Mouse (Mus musculus) midbrain, embryonic 10.5 days (tissue): ENCODE results near the gene Ick. TPM values are rescaled to one million over a fixed set of nuclear protein-coding genes. Genes with fewer than 3 reads are reported as not detected.

Source experiments
- DNase-seq: peaks from one replicate; pipeline ENCODE4 v3.0.0-alpha.2; 2017; ENCODE audit warnings: low spot score
- H3K27ac ChIP-seq: fragments of 300-500 bp; sonication (generic); replicated peaks from 2 replicates; pipeline ENCODE4 v1.5.1; 2016; ENCODE audit warnings: mild to moderate bottlenecking
- H3K27me3 ChIP-seq: fragments of 300-500 bp; sonication (generic); 2 replicates; pipeline ENCODE4 v1.6.1; 2016; ENCODE audit warnings: low read depth, mild to moderate bottlenecking; ENCODE audit not compliant: poor library complexity, severe bottlenecking
- H3K36me3 ChIP-seq: fragments of 300-500 bp; sonication (generic); 2 replicates; pipeline ENCODE4 v1.6.1; 2016; ENCODE audit warnings: mild to moderate bottlenecking, moderate library complexity
- H3K4me1 ChIP-seq: fragments of 300-500 bp; sonication (generic); 2 replicates; pipeline ENCODE4 v1.6.1; 2016
- H3K4me3 ChIP-seq: fragments of 300-500 bp; sonication (generic); 2 replicates; pipeline ENCODE4 v1.5.1; 2016; ENCODE audit warnings: mild to moderate bottlenecking, moderate library complexity
- H3K9me3 ChIP-seq: fragments of 300-500 bp; sonication (generic); replicated peaks from 2 replicates; pipeline ENCODE4 v1.6.1; 2016; ENCODE audit warnings: mild to moderate bottlenecking
- WGBS: fragments of 180-500 bp; shearing (Covaris S2); methylation state at CpG from one replicate; pipeline ENCODE4 v1.1.7; 2016; 5-methylcytosine and 5-hydroxymethylcytosine counted together
- polyA plus RNA-seq: library from polyadenylated mRNA; unstranded; fragments of >200 nt; fragmentation: Nextera tagmentation; extraction: Ambion mirVana; gene quantifications from 2 replicates; pipeline ENCODE4 v1.2.1, GENCODE M21; 2016

Gene Ick
- polyA plus RNA-seq, 1 experiment from 2014 or later = 33.5 TPM

- H3K9me3 ChIP-seq = no peaks in the 10 kb centered on the region
- H3K36me3 ChIP-seq = peaks cover 11% of the 10 kb centered on the region
- H3K4me1 ChIP-seq = no peaks in the 10 kb centered on the region
- no peak for DNase-seq
- 87% methylated on average over 7 of the region's 7 CpGs for WGBS
- no peaks in the 10 kb centered on the region for H3K27me3 ChIP-seq
- H3K27ac ChIP-seq = no peak overlapping the region
- no peak overlapping the region for H3K4me3 ChIP-seq
Observed at GRCm38 (mm10) chr9:78212341-78213049, 103.5 kb downstream of the Ick start.

- no peaks in the 10 kb centered on the region for H3K4me1 ChIP-seq
- H3K27ac ChIP-seq = no peak overlapping the region
- DNase-seq = no peak
- H3K36me3 ChIP-seq = no peaks in the 10 kb centered on the region
- WGBS = 86% methylated on average over 4 of the region's 4 CpGs
- no peaks in the 10 kb centered on the region for H3K9me3 ChIP-seq
- H3K4me3 ChIP-seq = no peak overlapping the region
- H3K27me3 ChIP-seq = no peaks in the 10 kb centered on the region
Observed at GRCm38 (mm10) chr9:78217074-78217473, 108.1 kb downstream of the Ick start.

Other genes with a start within 250 kb of the Ick start
- gene Elovl5, start 191.8 kb upstream of the Ick start, polyA plus RNA-seq = 97.0 and 102 TPM in 2 replicates
- gene Gcm1, start 57.3 kb upstream of the Ick start, polyA plus RNA-seq = 0.10 TPM in 1 of 2 replicates, not detected in the other
- 21.9 and 22.9 TPM in 2 replicates for gene Fbxo9, start 127 bp upstream of the Ick start, polyA plus RNA-seq
- 35.6 and 53.6 TPM in 2 replicates for gene Gsta4, start 73.6 kb downstream of the Ick start, polyA plus RNA-seq
- not detected in 2 replicates for gene Gsta1, start 121.5 kb downstream of the Ick start, polyA plus RNA-seq
- gene Gm3776, start 147.9 kb downstream of the Ick start, polyA plus RNA-seq = not detected in 2 replicates
- not detected in 2 replicates for gene Gm10639, start 180.7 kb downstream of the Ick start, polyA plus RNA-seq
- gene Omt2a, start 205.6 kb downstream of the Ick start, polyA plus RNA-seq = not detected in 2 replicates
- gene Omt2b, start 218.4 kb downstream of the Ick start, polyA plus RNA-seq = not detected in 2 replicates
- not detected in 2 replicates for gene Gsta2, start 246.6 kb downstream of the Ick start, polyA plus RNA-seq